Mouse (Mus musculus): ENCODE measurements at regions not wholly inside any gene's neighbourhood (a gene's known extent, or its start where the extent isn't known, plus 50 kb on each side); places are given as distances from the start of the nearest gene placed in this dataset.
"Not testable (repeated sequence)": the region's sequence is repeated elsewhere in the genome, so short reads cannot be mapped to it uniquely, and the experiment has no call there.

DNA sequence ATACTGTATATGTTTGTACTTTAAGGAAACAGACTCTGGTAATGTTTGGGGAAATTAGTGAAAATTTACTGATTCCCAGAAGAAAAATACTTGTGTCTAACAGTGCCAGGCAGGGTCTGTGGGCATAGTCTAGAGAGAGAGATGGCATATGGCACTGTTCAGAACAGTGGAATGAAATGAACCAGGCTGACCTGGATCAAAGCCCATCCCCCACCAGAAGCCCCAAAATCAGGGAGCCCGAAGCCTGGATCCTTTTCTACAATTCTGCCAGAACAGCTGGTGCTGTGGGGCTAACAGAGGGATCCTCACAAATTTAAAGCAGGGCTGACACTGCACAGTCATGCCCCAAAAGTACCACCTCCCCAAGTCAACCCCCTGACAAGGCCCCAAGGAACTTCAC, 131.1 kb upstream of the Ppp2r2d start:
- Histone ChIP-seq H3K27ac (replicated peaks; ENCODE audit: low read depth, low read length) (no peak overlapping the region), H3K4me1 (ENCODE audit: control insufficient read depth, insufficient read depth, low read length) (no peaks in the 10 kb centered on the region), H3K9me3 (ENCODE audit: control insufficient read depth, low read length) (no peaks in the 10 kb centered on the region), H3K36me3 (ENCODE audit: control insufficient read depth, insufficient read depth, low read length) (no peaks in the 10 kb centered on the region), H3K9ac (ENCODE audit: low read depth, low read length) (no peak overlapping the region), H3K4me3 (ENCODE audit: low read depth, low read length) (no peak overlapping the region), H3K4me2 (ENCODE audit: low read depth, low read length) (no peak overlapping the region), H3K27me3 (replicated peaks; ENCODE audit: control insufficient read depth, insufficient read depth, low read length) (no peaks in the 10 kb centered on the region)
- DNase-seq (ENCODE audit: low spot score) (no peak), ATAC-seq (ENCODE audit: low read depth) (no peak)
- 56% methylated on average over 1 of the region's 1 CpGs for WGBS

DNA sequence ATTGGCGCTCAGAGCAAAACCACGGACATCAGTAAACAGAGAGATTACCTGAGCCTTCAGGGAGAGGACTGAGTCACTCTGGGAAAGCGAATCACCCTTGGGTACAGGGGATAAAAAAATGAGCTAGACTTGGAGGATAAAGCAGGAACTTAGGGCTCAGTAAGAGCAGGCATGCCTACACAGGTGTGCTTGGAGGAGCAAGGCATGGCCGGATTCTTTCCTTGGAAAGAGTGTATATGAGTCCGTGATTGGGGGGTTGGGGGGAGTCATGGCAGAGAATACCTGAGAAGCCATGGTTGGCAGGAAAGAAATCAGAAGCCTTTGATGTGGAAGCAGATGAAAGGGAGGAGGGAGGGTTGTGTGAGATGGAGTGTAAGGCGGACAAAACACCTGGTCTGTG, 137.5 kb upstream of the Ppp2r2d start:
- Histone ChIP-seq H3K4me1 (ENCODE audit: control insufficient read depth, insufficient read depth, low read length) (no peaks in the 10 kb centered on the region), H3K27me3 (replicated peaks; ENCODE audit: control insufficient read depth, insufficient read depth, low read length) (no peaks in the 10 kb centered on the region), H3K36me3 (ENCODE audit: control insufficient read depth, insufficient read depth, low read length) (no peaks in the 10 kb centered on the region), H3K9ac (ENCODE audit: low read depth, low read length) (no peak overlapping the region), H3K4me3 (ENCODE audit: low read depth, low read length) (no peak overlapping the region), H3K9me3 (ENCODE audit: control insufficient read depth, low read length) (no peaks in the 10 kb centered on the region), H3K27ac (replicated peaks; ENCODE audit: low read depth, low read length) (no peak overlapping the region), H3K4me2 (ENCODE audit: low read depth, low read length) (no peak overlapping the region)
- peak; percentile 55 for ATAC-seq (ENCODE audit: low read depth)
- 66% methylated on average over 6 of the region's 6 CpGs for WGBS
- peak; percentile 58 for DNase-seq (ENCODE audit: low spot score)

DNA sequence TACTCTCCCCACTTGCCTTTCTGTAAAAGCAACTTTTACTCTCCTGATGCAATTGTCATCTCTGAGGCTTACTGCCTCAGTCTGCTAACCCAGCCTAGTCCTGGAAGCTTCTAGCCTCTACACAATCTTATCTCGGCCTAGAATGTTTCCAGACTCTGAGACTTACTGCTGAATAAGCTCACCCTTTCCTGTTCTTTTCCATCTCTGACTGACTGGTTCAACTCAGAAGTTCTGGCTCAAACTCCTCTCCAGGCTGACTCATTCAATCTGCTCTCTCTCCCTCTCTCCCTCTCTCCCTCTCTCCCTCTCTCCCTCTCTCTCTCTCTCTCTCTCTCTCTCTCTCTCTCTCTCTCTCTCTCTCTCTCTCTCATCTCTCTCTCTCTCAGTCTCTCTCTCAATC, 146.3 kb upstream of the Ppp2r2d start:
- not testable (repeated sequence) for H3K4me1 ChIP-seq (ENCODE audit: control insufficient read depth, insufficient read depth, low read length); H3K36me3 ChIP-seq (ENCODE audit: control insufficient read depth, insufficient read depth, low read length); H3K9me3 ChIP-seq (ENCODE audit: control insufficient read depth, low read length); H3K27me3 ChIP-seq (replicated peaks; ENCODE audit: control insufficient read depth, insufficient read depth, low read length); H3K4me2 ChIP-seq (ENCODE audit: low read depth, low read length); H3K27ac ChIP-seq (replicated peaks; ENCODE audit: low read depth, low read length); H3K4me3 ChIP-seq (ENCODE audit: low read depth, low read length); ATAC-seq (ENCODE audit: low read depth); DNase-seq (ENCODE audit: low spot score); H3K9ac ChIP-seq (ENCODE audit: low read depth, low read length)
- WGBS: 79% methylated on average over 1 of the region's 1 CpGs

DNA sequence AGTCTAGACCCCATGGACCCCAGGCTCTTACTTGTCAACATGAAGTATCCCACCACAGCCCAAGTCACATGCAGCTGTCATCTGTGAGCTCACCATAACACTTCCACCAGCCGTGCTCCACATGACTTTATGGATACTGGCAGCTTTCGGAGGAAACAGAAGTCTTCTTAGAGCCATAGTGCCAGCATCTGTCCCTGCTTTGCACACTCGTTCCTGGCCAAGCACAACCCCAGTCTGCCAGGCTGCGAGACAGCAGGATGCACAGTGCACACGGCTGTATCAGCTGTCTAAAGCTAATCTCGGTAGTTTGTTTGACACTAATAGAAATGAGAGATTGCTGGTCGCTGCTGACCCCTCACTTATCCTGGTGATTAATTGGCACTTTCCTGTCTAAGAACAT, 163.7 kb upstream of the Ppp2r2d start:
- Histone ChIP-seq H3K27ac (replicated peaks; ENCODE audit: low read depth, low read length) (no peak overlapping the region), H3K4me2 (ENCODE audit: low read depth, low read length) (no peak overlapping the region), H3K36me3 (ENCODE audit: control insufficient read depth, insufficient read depth, low read length) (no peaks in the 10 kb centered on the region), H3K9ac (ENCODE audit: low read depth, low read length) (no peak overlapping the region), H3K27me3 (replicated peaks; ENCODE audit: control insufficient read depth, insufficient read depth, low read length) (no peaks in the 10 kb centered on the region), H3K4me3 (ENCODE audit: low read depth, low read length) (no peak overlapping the region), H3K4me1 (ENCODE audit: control insufficient read depth, insufficient read depth, low read length) (0 out of 2 replicates have a peak, but pooled peaks cover 3% of the 10 kb centered on the region), H3K9me3 (ENCODE audit: control insufficient read depth, low read length) (no peaks in the 10 kb centered on the region)
- ATAC-seq (ENCODE audit: low read depth): no peak
- WGBS: 67% methylated on average over 7 of the region's 7 CpGs
- DNase-seq (ENCODE audit: low spot score): no peak

DNA sequence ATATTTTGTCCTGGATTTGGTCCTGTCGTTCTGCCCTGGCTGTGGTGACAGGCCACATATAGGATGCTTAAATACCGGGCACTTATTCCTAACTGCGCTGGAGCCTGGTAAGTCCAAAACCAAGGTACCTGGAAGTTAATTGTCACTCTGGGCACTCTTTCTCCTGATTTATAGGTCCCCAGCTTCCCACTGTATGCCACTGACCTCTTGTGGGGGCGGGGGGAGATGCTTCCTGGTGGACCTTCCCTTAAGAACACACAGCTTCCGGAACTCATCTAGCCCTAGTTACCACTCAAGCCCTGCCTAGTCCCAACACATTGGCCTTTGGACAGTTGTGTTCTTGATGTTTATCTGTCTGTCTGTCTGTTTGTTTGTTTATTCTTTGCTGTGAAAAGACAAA, 165.3 kb upstream of the Ppp2r2d start:
- no peak overlapping the region for H3K27ac ChIP-seq (replicated peaks; ENCODE audit: low read depth, low read length)
- H3K27me3 ChIP-seq (replicated peaks; ENCODE audit: control insufficient read depth, insufficient read depth, low read length): no peaks in the 10 kb centered on the region
- H3K9me3 ChIP-seq (ENCODE audit: control insufficient read depth, low read length): no peaks in the 10 kb centered on the region
- H3K4me1 ChIP-seq (ENCODE audit: control insufficient read depth, insufficient read depth, low read length): 0 out of 2 replicates have a peak, but pooled peaks cover 3% of the 10 kb centered on the region
- no peak for DNase-seq (ENCODE audit: low spot score)
- no peak overlapping the region for H3K4me3 ChIP-seq (ENCODE audit: low read depth, low read length)
- no peak overlapping the region for H3K4me2 ChIP-seq (ENCODE audit: low read depth, low read length)
- no peak overlapping the region for H3K9ac ChIP-seq (ENCODE audit: low read depth, low read length)
- no peak for ATAC-seq (ENCODE audit: low read depth)
- 82% methylated on average over 5 of the region's 5 CpGs for WGBS
- no peaks in the 10 kb centered on the region for H3K36me3 ChIP-seq (ENCODE audit: control insufficient read depth, insufficient read depth, low read length)

DNA sequence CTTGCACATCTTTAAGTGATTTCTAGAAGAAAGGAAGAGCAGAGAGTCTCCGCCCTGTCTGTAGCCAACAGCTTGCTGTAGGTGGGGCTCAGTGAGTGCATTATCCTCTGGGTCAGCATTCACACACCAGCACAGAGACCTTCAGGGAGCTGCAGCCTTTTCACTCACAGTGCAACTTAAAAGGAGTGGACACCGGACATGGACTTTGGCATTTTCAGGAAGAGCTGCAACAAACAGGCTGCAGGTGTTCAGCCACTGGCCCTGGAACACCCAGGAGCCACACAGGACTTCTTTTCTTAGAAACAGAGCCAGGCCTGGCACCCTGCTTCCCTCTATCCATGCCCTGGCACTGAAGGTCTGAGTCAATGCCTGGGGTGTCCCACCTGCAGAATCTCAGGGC, 166.3 kb upstream of the Ppp2r2d start:
- Histone ChIP-seq H3K9ac (ENCODE audit: low read depth, low read length) (no peak overlapping the region), H3K4me3 (ENCODE audit: low read depth, low read length) (no peak overlapping the region), H3K9me3 (ENCODE audit: control insufficient read depth, low read length) (no peaks in the 10 kb centered on the region), H3K27me3 (replicated peaks; ENCODE audit: control insufficient read depth, insufficient read depth, low read length) (no peaks in the 10 kb centered on the region), H3K4me2 (ENCODE audit: low read depth, low read length) (no peak overlapping the region), H3K4me1 (ENCODE audit: control insufficient read depth, insufficient read depth, low read length) (0 out of 2 replicates have a peak, but pooled peaks cover 3% of the 10 kb centered on the region), H3K36me3 (ENCODE audit: control insufficient read depth, insufficient read depth, low read length) (no peaks in the 10 kb centered on the region), H3K27ac (replicated peaks; ENCODE audit: low read depth, low read length) (no peak overlapping the region)
- DNase-seq (ENCODE audit: low spot score) (no peak), ATAC-seq (ENCODE audit: low read depth) (no peak)
- 70% methylated on average over 2 of the region's 2 CpGs for WGBS

DNA sequence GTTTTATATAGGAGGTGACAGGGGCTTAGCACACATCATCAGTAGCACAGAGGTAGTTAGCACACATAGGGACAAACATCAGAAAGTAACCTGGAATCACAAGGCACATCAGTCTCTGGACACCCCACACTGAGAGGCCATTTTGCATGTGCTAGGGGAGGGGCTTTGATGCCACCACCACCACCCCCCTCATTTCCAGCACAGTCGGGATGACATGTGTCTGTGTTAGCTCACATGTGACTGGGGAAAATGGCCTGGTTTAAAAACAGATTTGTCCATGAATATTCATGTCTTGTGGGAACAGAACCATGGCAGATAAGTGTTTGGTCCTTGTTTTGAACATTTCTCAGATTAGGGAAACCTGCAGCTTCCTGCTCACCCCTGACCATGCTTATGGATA, 172.9 kb upstream of the Ppp2r2d start:
- DNase-seq (ENCODE audit: low spot score) (no peak), ATAC-seq (ENCODE audit: low read depth) (no peak)
- Histone ChIP-seq H3K4me3 (ENCODE audit: low read depth, low read length) (no peak overlapping the region), H3K4me1 (ENCODE audit: control insufficient read depth, insufficient read depth, low read length) (no peaks in the 10 kb centered on the region; the same call in 1 of the 2 replicates), H3K27ac (replicated peaks; ENCODE audit: low read depth, low read length) (no peak overlapping the region), H3K9me3 (ENCODE audit: control insufficient read depth, low read length) (no peaks in the 10 kb centered on the region), H3K4me2 (ENCODE audit: low read depth, low read length) (no peak overlapping the region), H3K36me3 (ENCODE audit: control insufficient read depth, insufficient read depth, low read length) (no peaks in the 10 kb centered on the region), H3K27me3 (replicated peaks; ENCODE audit: control insufficient read depth, insufficient read depth, low read length) (no peaks in the 10 kb centered on the region), H3K9ac (ENCODE audit: low read depth, low read length) (no peak overlapping the region)
- WGBS: 60% methylated on average over 1 of the region's 1 CpGs

DNA sequence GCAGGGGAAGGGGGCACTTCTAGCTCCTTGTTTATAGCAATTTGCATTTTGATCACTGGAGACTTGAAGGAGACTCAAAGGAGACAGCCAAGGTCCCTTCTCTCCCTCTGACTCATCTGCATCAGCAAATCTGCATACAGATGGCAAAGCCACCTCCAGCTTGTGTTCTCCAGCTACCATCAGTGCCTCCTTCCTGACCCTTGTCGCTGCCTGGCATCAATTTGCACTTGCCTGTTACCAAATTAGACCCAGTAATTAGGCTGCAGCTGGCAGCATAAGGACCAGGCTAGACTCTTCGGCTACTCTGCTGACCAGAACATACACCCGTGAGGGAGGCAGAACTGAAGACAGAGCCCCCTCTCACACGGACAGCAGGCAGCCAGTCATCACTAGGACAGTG, 177.5 kb upstream of the Ppp2r2d start:
- 26% methylated on average over 4 of the region's 4 CpGs for WGBS
- H3K27me3 ChIP-seq (replicated peaks; ENCODE audit: control insufficient read depth, insufficient read depth, low read length): no peaks in the 10 kb centered on the region
- H3K4me3 ChIP-seq (ENCODE audit: low read depth, low read length): no peak overlapping the region
- H3K36me3 ChIP-seq (ENCODE audit: control insufficient read depth, insufficient read depth, low read length): no peaks in the 10 kb centered on the region
- no peaks in the 10 kb centered on the region for H3K9me3 ChIP-seq (ENCODE audit: control insufficient read depth, low read length)
- ATAC-seq (ENCODE audit: low read depth): no peak
- no peaks in the 10 kb centered on the region; the same call in 1 of the 2 replicates for H3K4me1 ChIP-seq (ENCODE audit: control insufficient read depth, insufficient read depth, low read length)
- H3K27ac ChIP-seq (replicated peaks; ENCODE audit: low read depth, low read length): no peak overlapping the region
- no peak overlapping the region for H3K9ac ChIP-seq (ENCODE audit: low read depth, low read length)
- no peak overlapping the region for H3K4me2 ChIP-seq (ENCODE audit: low read depth, low read length)
- no peak for DNase-seq (ENCODE audit: low spot score)

DNA sequence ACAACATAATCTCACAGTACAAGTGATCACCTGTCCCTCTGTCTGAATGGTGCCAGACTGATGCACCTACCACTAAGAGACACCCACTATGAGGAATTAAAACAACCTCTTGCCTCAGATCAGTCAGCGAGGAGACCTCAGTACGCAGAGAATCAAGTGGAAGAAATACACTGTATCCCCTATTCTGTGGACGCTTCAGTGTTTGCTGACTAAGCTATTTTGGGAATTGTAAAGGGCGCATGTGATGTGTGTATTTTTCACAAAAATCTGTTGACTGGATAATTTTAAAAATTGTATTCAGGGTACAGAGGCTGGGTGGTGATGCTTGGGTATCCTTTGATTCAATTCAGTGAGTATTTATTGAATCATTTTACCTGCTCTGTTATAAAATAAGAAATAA, 185.8 kb upstream of the Ppp2r2d start:
- Histone ChIP-seq H3K9me3 (ENCODE audit: control insufficient read depth, low read length) (no peaks in the 10 kb centered on the region), H3K4me2 (ENCODE audit: low read depth, low read length) (no peak overlapping the region), H3K4me3 (ENCODE audit: low read depth, low read length) (no peak overlapping the region), H3K27me3 (replicated peaks; ENCODE audit: control insufficient read depth, insufficient read depth, low read length) (no peaks in the 10 kb centered on the region), H3K36me3 (ENCODE audit: control insufficient read depth, insufficient read depth, low read length) (no peaks in the 10 kb centered on the region), H3K4me1 (ENCODE audit: control insufficient read depth, insufficient read depth, low read length) (peaks cover 8% of the 10 kb centered on the region; the same call in 1 of the 2 replicates), H3K27ac (replicated peaks; ENCODE audit: low read depth, low read length) (no peak overlapping the region), H3K9ac (ENCODE audit: low read depth, low read length) (no peak overlapping the region)
- DNase-seq (ENCODE audit: low spot score) (no peak), ATAC-seq (ENCODE audit: low read depth) (no peak)
- WGBS: 81% methylated on average over 4 of the region's 4 CpGs

Data from embryonic facial prominence, embryonic 14.5 days (tissue).